Mouse (Mus musculus) ES-E14 (cell line): Measurements from ENCODE around the gene Fam171b. TPM values are rescaled to one million over a fixed set of nuclear protein-coding genes. Genes with fewer than 3 reads are reported as not detected.

Experiments
- DNase-seq: peaks from one replicate; pipeline ENCODE4 v3.0.0-alpha.2; 2013; ENCODE audit warnings: low read depth, low spot score
- H3K27ac ChIP-seq: 2 replicates; pipeline ENCODE4 v1.5.1; 2012; ENCODE audit warnings: low read depth, mild to moderate bottlenecking, low read length, moderate library complexity, mixed read lengths; ENCODE audit not compliant: poor library complexity, insufficient read depth, severe bottlenecking
- H3K36me3 ChIP-seq: 2 replicates; pipeline ENCODE4 v1.6.1; 2012; ENCODE audit warnings: mild to moderate bottlenecking, low read length, moderate library complexity, mixed read lengths; ENCODE audit not compliant: control insufficient read depth, poor library complexity, insufficient read depth, severe bottlenecking
- H3K4me1 ChIP-seq, 2 experiments: fragments of 150-350 bp in 1 of 2; sonication (generic) in 1 of 2; 2 replicates each; pipeline ENCODE4 v1.6.1; 2012; ENCODE audit warnings: low read length in 2 of 2, mild to moderate bottlenecking in 1 of 2, mixed read lengths in 1 of 2; ENCODE audit not compliant: control insufficient read depth in 2 of 2, insufficient read depth in 2 of 2, poor library complexity in 1 of 2
- H3K4me3 ChIP-seq, 2 experiments: fragments of 150-350 bp in 1 of 2; sonication (generic) in 1 of 2; 2 replicates each; pipeline ENCODE4 v1.5.1; 2012; ENCODE audit warnings: low read length in 2 of 2, low read depth in 1 of 2, mild to moderate bottlenecking in 1 of 2, mixed read lengths in 1 of 2; ENCODE audit not compliant: insufficient read depth in 1 of 2, poor library complexity in 1 of 2, severe bottlenecking in 1 of 2
- H3K9ac ChIP-seq: 2 replicates; pipeline ENCODE4 v1.6.1; 2012; ENCODE audit warnings: low read depth, mild to moderate bottlenecking, low read length, mixed read lengths; ENCODE audit not compliant: poor library complexity, insufficient read depth, severe bottlenecking
- H3K9me3 ChIP-seq: fragments of 150-350 bp; sonication (generic); 2 replicates; pipeline ENCODE4 v1.6.1; 2012; ENCODE audit warnings: low read depth, mild to moderate bottlenecking, low read length; ENCODE audit not compliant: control insufficient read depth, insufficient read depth
- CHD2 ChIP-seq: IDR thresholded peaks from 2 replicates; pipeline ENCODE4 v1.6.1; 2014; ENCODE audit warnings: mild to moderate bottlenecking, low read depth, low read length, inconsistent platforms
- HCFC1 ChIP-seq: IDR thresholded peaks from 2 replicates; pipeline ENCODE4 v1.6.1; 2012; ENCODE audit warnings: low read length, inconsistent platforms, borderline replicate concordance; ENCODE audit not compliant: insufficient read depth
- MAFK ChIP-seq: IDR thresholded peaks from 2 replicates; pipeline ENCODE4 v1.6.1; 2014; ENCODE audit warnings: mild to moderate bottlenecking, low read depth, low read length, inconsistent platforms; ENCODE audit not compliant: insufficient read depth
- ZC3H11A ChIP-seq: IDR thresholded peaks from 2 replicates; pipeline ENCODE4 v1.6.1; 2012; ENCODE audit warnings: low read depth, mild to moderate bottlenecking, inconsistent platforms, low read length, borderline replicate concordance
- ZNF384 ChIP-seq: IDR thresholded peaks from 2 replicates; pipeline ENCODE4 v1.6.1; 2012; ENCODE audit warnings: low read depth, low read length, inconsistent platforms
- in situ Hi-C, 2 experiments: fragments of 600-800 bp; cut with MboI; formaldehyde crosslinking; loops; one replicate each; pipeline ENCODE4 v1.15.1; 2025; ENCODE audit warnings: low sequenced_read_pairs in 2 of 2, inconsistent platforms in 1 of 2; ENCODE audit not compliant: unreplicated experiment in 2 of 2
- total RNA-seq: library from RNA; depleted of rRNA; stranded (reverse); fragments of 300-350 nt; gene quantifications from 2 replicates; pipeline ENCODE4 v1.2.3, GENCODE M21; 2012

The Fam171b gene
- total RNA-seq, 1 experiment: 2.3 TPM

DNA sequence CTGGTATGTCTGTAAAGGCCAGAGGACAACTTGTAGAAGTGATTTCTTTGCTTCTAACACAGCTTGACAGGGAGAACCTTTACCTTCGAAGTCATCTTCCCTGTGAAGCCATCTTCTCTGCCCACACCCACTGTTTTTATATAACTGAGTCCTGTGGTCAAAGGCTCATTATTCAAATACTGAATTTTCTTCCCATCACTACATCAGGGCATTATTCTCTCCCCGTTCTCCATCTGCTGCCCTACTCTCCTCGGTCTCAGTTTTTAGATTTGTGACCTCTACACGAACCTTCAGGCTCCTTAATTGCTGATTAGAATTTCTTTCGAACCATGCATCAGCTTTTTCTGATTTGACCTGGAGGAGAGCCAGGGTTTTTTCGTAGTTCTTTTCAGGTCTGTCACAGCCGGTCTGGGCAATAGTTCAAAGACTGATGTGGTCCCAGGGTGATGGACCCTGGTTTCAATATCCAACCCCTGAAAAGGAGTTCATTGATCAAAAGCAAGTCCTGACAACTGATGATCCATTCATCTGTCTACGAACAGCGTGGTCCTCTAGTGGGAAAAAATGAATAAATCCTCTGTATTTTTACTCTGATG, 14.4 kb upstream of the Fam171b start:
- H3K9ac ChIP-seq: no peak overlapping the region
- in situ Hi-C loops: no loop called here
- no peaks in the 10 kb centered on the region for H3K9me3 ChIP-seq
- H3K36me3 ChIP-seq: peaks cover 4% of the 10 kb centered on the region
- no peak for DNase-seq
- TF ChIP-seq HCFC1 (no peak), MAFK (no peak), ZC3H11A (no peak), CHD2 (no peak), ZNF384 (no peak)
- H3K4me3 ChIP-seq: no peak overlapping the region
- H3K4me1 ChIP-seq: no peaks in the 10 kb centered on the region
- no peak overlapping the region for H3K27ac ChIP-seq

DNA sequence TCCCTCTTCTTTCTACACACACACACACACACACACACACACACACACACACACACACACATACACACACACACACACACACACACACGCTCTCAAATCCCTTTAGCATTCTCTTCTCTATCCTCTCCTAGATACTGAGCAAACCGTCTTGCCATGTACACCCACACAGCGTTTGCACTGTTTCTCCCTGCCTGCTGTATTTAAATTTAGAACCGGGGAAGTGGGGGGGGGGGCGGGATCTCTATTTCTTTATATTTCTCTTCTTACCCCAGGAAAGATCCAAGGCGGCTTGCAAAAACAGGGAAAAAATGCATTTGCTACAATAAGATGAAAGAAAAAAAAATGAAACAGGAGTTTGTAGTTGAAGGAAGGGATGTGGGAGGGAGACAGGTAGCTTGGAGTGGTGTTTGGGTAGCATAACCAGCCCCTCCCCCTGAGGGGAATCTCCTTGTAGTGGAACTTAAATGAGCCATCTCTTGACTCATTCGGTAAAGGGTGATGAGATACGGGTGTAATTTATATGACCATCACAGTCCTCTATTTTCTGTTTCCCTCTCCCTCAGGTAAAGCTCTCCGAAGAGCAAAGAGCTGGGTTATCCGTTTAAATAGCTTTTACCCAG, 947 bp downstream of the Fam171b start:
- no peak overlapping the region for H3K9ac ChIP-seq
- DNase-seq: no peak
- TF ChIP-seq MAFK (no peak), ZNF384 (no peak), CHD2 (no peak), ZC3H11A (no peak), HCFC1 (no peak)
- no peaks in the 10 kb centered on the region for H3K9me3 ChIP-seq
- H3K36me3 ChIP-seq: no peaks in the 10 kb centered on the region
- H3K27ac ChIP-seq: no peak overlapping the region
- no peak overlapping the region for H3K4me3 ChIP-seq
- in situ Hi-C loops: no loop called here
- no peaks in the 10 kb centered on the region for H3K4me1 ChIP-seq

DNA sequence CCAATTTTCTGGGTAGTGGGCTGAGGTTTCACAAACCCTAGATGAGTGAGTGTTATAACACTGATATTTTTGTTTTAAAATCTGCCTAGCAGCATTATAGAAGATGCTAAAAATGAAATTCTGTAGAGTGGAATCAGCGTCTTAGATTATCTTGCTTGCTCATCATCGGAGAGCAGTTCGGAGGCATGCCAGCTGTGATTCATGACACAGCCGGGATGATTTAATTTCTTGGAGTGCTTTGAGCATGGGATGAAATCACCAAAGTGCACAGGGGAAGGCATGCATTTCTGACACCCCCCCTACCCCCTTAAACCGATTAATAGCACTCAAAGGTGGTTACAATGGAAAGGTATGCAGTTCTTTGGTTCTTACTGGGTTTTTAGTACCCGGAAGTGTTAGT, 1.6 kb downstream of the Fam171b start:
- Histone ChIP-seq H3K27ac (no peak overlapping the region), H3K9me3 (no peaks in the 10 kb centered on the region), H3K36me3 (no peaks in the 10 kb centered on the region), H3K4me3 (no peak overlapping the region), H3K9ac (no peak overlapping the region), H3K4me1 (no peaks in the 10 kb centered on the region)
- TF ChIP-seq ZNF384 (no peak), MAFK (no peak), HCFC1 (no peak), CHD2 (no peak), ZC3H11A (no peak)
- no peak for DNase-seq
- in situ Hi-C loops: no loop called here

DNA sequence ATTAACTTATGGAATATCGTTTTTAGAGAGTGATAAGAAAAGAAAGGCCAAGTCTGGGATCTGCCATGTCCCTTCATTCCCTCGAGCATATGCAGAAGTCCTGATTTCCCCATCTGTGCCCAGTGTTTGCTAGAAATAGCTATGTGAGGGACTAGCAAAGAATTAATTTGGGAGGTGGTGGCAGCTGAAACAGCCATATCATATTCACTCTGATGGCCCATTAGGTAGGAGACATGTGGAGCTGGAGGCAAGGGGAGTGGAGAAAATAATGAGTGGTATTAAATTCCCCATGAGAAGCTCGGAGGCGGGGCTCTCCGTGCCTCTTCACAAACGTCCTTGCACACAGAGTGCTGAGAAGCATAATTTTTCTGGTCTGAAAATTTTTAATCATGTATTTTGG, 3.7 kb downstream of the Fam171b start:
- no peak for DNase-seq
- Histone ChIP-seq H3K9me3 (no peaks in the 10 kb centered on the region), H3K36me3 (no peaks in the 10 kb centered on the region), H3K4me1 (no peaks in the 10 kb centered on the region), H3K4me3 (no peak overlapping the region), H3K9ac (no peak overlapping the region), H3K27ac (no peak overlapping the region)
- TF ChIP-seq ZNF384 (no peak), CHD2 (no peak), MAFK (no peak), HCFC1 (no peak), ZC3H11A (no peak)
- in situ Hi-C loops: no loop called here

DNA sequence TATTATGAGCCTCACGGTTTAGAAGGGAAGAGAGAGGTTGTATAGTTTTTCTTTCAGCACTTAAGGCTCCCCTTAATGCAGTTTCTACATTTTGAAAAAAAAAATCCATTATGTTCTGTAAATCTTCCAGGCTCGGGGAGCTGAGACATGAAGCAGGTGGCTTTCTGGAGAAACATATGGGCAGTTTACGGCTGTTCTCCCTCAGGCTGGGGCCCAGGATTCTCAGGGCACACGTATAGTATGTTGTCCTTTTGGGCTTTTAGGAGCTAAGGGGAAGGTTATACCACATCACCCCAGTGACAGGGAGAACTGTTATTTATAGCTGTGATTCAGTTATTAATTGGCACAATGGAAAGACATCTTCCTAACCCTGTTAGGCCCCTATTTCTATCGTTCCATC, 12.7 kb downstream of the Fam171b start:
- H3K36me3 ChIP-seq: no peaks in the 10 kb centered on the region
- DNase-seq: no peak
- in situ Hi-C loops: no loop called here

More for the DNA sequence above, 12.7 kb downstream of the Fam171b start:
- Histone ChIP-seq H3K4me1 (no peaks in the 10 kb centered on the region), H3K27ac (no peak overlapping the region), H3K9me3 (no peaks in the 10 kb centered on the region), H3K9ac (no peak overlapping the region), H3K4me3 (no peak overlapping the region)
- TF ChIP-seq ZC3H11A (no peak), HCFC1 (no peak), CHD2 (no peak), ZNF384 (no peak), MAFK (no peak)
